Mouse (Mus musculus): ENCODE measurements at regions not wholly inside any gene's neighbourhood (a gene's known extent, or its start where the extent isn't known, plus 50 kb on each side); places are given as distances from the start of the nearest gene placed in this dataset.

DNA sequence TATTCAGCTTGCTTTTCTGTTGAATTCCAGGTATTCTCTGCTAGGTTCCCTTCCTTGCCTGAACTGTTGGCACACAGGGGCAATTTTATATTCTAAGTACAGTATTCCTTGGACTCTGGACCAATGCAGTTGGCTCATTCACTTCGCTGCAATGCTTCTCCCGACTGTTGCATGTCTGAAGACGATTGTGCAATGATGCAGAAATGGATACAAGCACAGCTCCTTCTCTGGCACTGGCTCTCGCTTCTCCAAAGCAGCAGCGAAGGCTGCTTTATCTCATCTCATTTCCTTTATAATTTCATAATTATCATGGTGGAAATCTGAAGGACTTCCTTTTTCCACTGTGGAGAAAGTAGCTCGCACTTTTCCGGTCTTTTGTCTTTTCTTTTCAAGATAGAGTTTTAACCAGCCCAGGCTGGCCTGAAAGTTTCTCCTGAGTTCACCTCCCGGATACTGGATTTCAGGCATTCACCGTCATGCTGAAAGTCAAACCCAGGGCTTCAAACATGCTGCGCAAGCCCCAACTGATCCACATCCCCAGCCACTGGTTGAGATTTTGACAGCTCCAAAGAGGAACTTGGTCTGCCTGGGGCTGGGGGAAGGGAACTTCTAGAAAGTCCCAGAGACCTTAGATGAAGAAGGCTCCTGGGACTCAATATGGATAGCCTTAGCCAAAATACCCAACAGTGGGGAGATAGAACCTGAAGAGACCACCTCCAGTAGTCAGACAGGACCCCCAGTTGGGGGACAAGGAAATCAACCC, 55.6 kb upstream of the Akirin2 start:
- H3K27ac ChIP-seq (ENCODE audit: insufficient read depth, low read depth, low read length) = no peak overlapping the region
- H3K4me3 ChIP-seq (ENCODE audit: insufficient read depth, low read depth, low read length) = no peak overlapping the region
- no peak for TF ChIP-seq CTCF (conservative IDR thresholded peaks at IDR 0.05; ENCODE audit: insufficient read depth, insufficient read length, low read depth, low read length)
- TF ChIP-seq POLR2A (IDR thresholded peaks at IDR 0.05; ENCODE audit: low read depth, low read length) = no peak
- H3K36me3 ChIP-seq (ENCODE audit: control insufficient read depth, insufficient read depth, low read length) = no peaks in the 10 kb centered on the region
- H3K27me3 ChIP-seq (replicated peaks; ENCODE audit: control insufficient read depth, insufficient read depth, low read length) = no peaks in the 10 kb centered on the region; the same call in 1 of the 2 replicates
- WGBS = 55% methylated on average over 10 of the region's 10 CpGs
- no peaks in the 10 kb centered on the region for H3K4me1 ChIP-seq (ENCODE audit: control insufficient read depth, insufficient read depth, low read length)
- peak; percentile 62 for DNase-seq

- WGBS = 94% methylated on average over 9 of the region's 9 CpGs
- H3K4me1 ChIP-seq (ENCODE audit: control insufficient read depth, insufficient read depth, low read length) = no peaks in the 10 kb centered on the region
Measured at GRCm38 (mm10) chr4:34498325-34498724, 52.4 kb upstream of the Akirin2 start.

DNA sequence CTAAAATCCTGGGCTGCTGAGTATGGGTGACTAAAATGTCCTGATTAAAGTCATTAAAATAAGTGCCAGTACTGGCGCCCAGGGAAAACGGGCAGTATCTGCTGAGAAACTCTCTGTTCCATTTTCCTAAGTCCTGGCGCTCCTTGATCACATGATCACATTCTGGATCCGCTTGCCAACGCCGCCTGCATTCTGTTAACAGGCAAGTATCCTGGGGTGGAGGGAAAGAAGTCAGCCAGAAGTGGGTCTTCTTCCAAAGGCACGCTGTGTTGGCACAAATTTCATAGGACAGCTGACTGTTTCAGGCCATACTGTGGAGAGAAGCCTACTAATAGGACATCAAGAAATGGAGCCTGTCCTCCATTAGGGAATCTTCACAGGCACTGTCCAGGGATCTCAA, 52.0 kb upstream of the Akirin2 start:
- WGBS = 93% methylated on average over 7 of the region's 7 CpGs
- Histone ChIP-seq H3K4me1 (ENCODE audit: control insufficient read depth, insufficient read depth, low read length) (no peaks in the 10 kb centered on the region), H3K27me3 (replicated peaks; ENCODE audit: control insufficient read depth, insufficient read depth, low read length) (no peaks in the 10 kb centered on the region; the same call in 1 of the 2 replicates), H3K36me3 (ENCODE audit: control insufficient read depth, insufficient read depth, low read length) (no peaks in the 10 kb centered on the region), H3K27ac (ENCODE audit: insufficient read depth, low read depth, low read length) (no peak overlapping the region), H3K4me3 (ENCODE audit: insufficient read depth, low read depth, low read length) (no peak overlapping the region)
- DNase-seq = no peak
- TF ChIP-seq POLR2A (IDR thresholded peaks at IDR 0.05; ENCODE audit: low read depth, low read length) (no peak), CTCF (conservative IDR thresholded peaks at IDR 0.05; ENCODE audit: insufficient read depth, insufficient read length, low read depth, low read length) (no peak)

More at GRCm38 (mm10) chr4:34498325-34498724, 52.4 kb upstream of the Akirin2 start:
- DNase-seq = no peak
- H3K27me3 ChIP-seq (replicated peaks; ENCODE audit: control insufficient read depth, insufficient read depth, low read length) = no peaks in the 10 kb centered on the region; the same call in 1 of the 2 replicates
- no peak overlapping the region for H3K27ac ChIP-seq (ENCODE audit: insufficient read depth, low read depth, low read length)
- no peaks in the 10 kb centered on the region for H3K36me3 ChIP-seq (ENCODE audit: control insufficient read depth, insufficient read depth, low read length)
- H3K4me3 ChIP-seq (ENCODE audit: insufficient read depth, low read depth, low read length) = no peak overlapping the region
- no peak for TF ChIP-seq CTCF (conservative IDR thresholded peaks at IDR 0.05; ENCODE audit: insufficient read depth, insufficient read length, low read depth, low read length)
- no peak for TF ChIP-seq POLR2A (IDR thresholded peaks at IDR 0.05; ENCODE audit: low read depth, low read length)

GRCm38 (mm10) chr4:34499731-34500130, 51.0 kb upstream of the Akirin2 start:
- Histone ChIP-seq H3K27me3 (replicated peaks; ENCODE audit: control insufficient read depth, insufficient read depth, low read length) (no peaks in the 10 kb centered on the region; the same call in 1 of the 2 replicates), H3K27ac (ENCODE audit: insufficient read depth, low read depth, low read length) (no peak overlapping the region), H3K4me1 (ENCODE audit: control insufficient read depth, insufficient read depth, low read length) (no peaks in the 10 kb centered on the region), H3K36me3 (ENCODE audit: control insufficient read depth, insufficient read depth, low read length) (no peaks in the 10 kb centered on the region), H3K4me3 (ENCODE audit: insufficient read depth, low read depth, low read length) (no peak overlapping the region)
- DNase-seq = no peak
- 95% methylated on average over 3 of the region's 3 CpGs for WGBS
- TF ChIP-seq CTCF (conservative IDR thresholded peaks at IDR 0.05; ENCODE audit: insufficient read depth, insufficient read length, low read depth, low read length) = no peak
- TF ChIP-seq POLR2A (IDR thresholded peaks at IDR 0.05; ENCODE audit: low read depth, low read length) = no peak

All from kidney, adult 2 months (tissue).